Comparison of ENCODE assay signal across 8 mouse cellular contexts in genomic region chr15:82929595-82929994, GRCm38 (mm10). TPM values are rescaled to one million over a fixed set of nuclear protein-coding genes. Genes with fewer than 3 reads are reported as not detected.
A peak's percentile ranks its signal among the peaks of the same experiment; 100 is the strongest.
DNase-seq lines count a peak whose midpoint lies in the region; ATAC-seq and TF ChIP-seq lines count a peak whose summit lies in the region.
"Had no signal": no experiment of that assay in that cellular context is flagged by ENCODE, and none has a peak within 500 bp of the region (broad histone marks: within the 10 kb centered on the region; RNA-seq: fewer than 3 reads in every experiment).

No protein-coding gene starts in this region.

- peaks cover 61% of the 10 kb centered on the region for H3K27me3 ChIP-seq in embryonic facial prominence, embryonic 10.5 days (replicated peaks; ENCODE audit: low read depth, poor library complexity, severe bottlenecking)
- H3K27me3 ChIP-seq in midbrain, embryonic 12.5 days = peaks cover 42% of the 10 kb centered on the region

- 37% methylated on average over 9 of the region's 9 CpGs for WGBS in embryonic facial prominence, embryonic 10.5 days
- WGBS in midbrain, embryonic 12.5 days = 31% methylated on average over 9 of the region's 9 CpGs

- no peak for TF ChIP-seq POLR2A in brain, embryonic 14.5 days (IDR thresholded peaks at IDR 0.05; ENCODE audit: borderline replicate concordance, extremely low read depth, insufficient read depth, insufficient read length, poor library complexity, severe bottlenecking)

- peak overlapping the region; percentile 16; the same call in 1 of the 2 replicates for H3K4me2 ChIP-seq in midbrain, embryonic 12.5 days (replicated peaks)
- H3K4me2 ChIP-seq: liver, embryonic 11.5 days had no signal

- no peaks in the 10 kb centered on the region for H3K9me3 ChIP-seq in embryonic facial prominence, embryonic 10.5 days
- no peaks in the 10 kb centered on the region for H3K9me3 ChIP-seq in midbrain, embryonic 12.5 days

- H3K36me3 ChIP-seq in embryonic facial prominence, embryonic 10.5 days (replicated peaks) = no peaks in the 10 kb centered on the region
- no peaks in the 10 kb centered on the region for H3K36me3 ChIP-seq in midbrain, embryonic 12.5 days

- no peak overlapping the region for H3K9ac ChIP-seq in midbrain, embryonic 12.5 days (replicated peaks)

- TF ChIP-seq CTCF in brain, embryonic 14.5 days (IDR thresholded peaks at IDR 0.05; ENCODE audit: borderline replicate concordance, extremely low read depth, insufficient read depth, insufficient read length) = no peak

- 0 out of 2 replicates have a peak, but pooled peaks have one; percentile 21 for ATAC-seq in midbrain, embryonic 12.5 days (ENCODE audit: low FRiP score, low read depth)

- peak; percentile 51 to 71 for DNase-seq in layer of hippocampus, postnatal 10 days (ENCODE audit: low spot score in 2 of 2)
- DNase-seq in layer of hippocampus, postnatal 25 days (ENCODE audit: extremely low spot score in 1 of 2, low spot score in 1 of 2) = no peak
- DNase-seq in brain, embryonic 14.5 days (ENCODE audit: low read depth) = peak; percentile 94
- no peak for DNase-seq in embryonic facial prominence, embryonic 10.5 days (ENCODE audit: low spot score)
- no peak for DNase-seq in ovary, adult 18-20 months (ENCODE audit: low spot score)
- DNase-seq in frontal cortex, postnatal 25 days (ENCODE audit: low spot score in 2 of 2) = no peak

- H3K27ac ChIP-seq in embryonic facial prominence, embryonic 10.5 days (replicated peaks) = 0 out of 2 replicates have a peak overlapping the region, but pooled peaks have one; percentile 5
- H3K27ac ChIP-seq in midbrain, embryonic 12.5 days (replicated peaks) = peak overlapping the region; percentile 63

- H3K4me3 ChIP-seq in embryonic facial prominence, embryonic 10.5 days = no peak overlapping the region
- H3K4me3 ChIP-seq in midbrain, embryonic 12.5 days = no peak overlapping the region

- H3K4me1 ChIP-seq in embryonic facial prominence, embryonic 10.5 days = peaks cover 85% of the 10 kb centered on the region
- peaks cover 83% of the 10 kb centered on the region for H3K4me1 ChIP-seq in midbrain, embryonic 12.5 days

RNA-seq across cellular contexts. Expression of gene Tcf20, which starts 58.1 kb away (rescaled TPM):
- 100 to 1,000 TPM; 139 to 153 TPM for total RNA-seq in layer of hippocampus, postnatal 10 days (2021)
- 100 to 1,000 TPM; 213 TPM for total RNA-seq in layer of hippocampus, postnatal 25 days (2021)
- polyA plus RNA-seq in brain, embryonic 14.5 days (2012; rRNA removed) = 34.0 and 46.8 TPM in 2 replicates
- 8.4 and 8.5 TPM in 2 replicates for polyA plus RNA-seq in embryonic facial prominence, embryonic 10.5 days (2016; fragmentation: Nextera tagmentation; extraction: Ambion mirVana)
- polyA plus RNA-seq in midbrain, embryonic 12.5 days (2016; fragmentation: Nextera tagmentation; extraction: Ambion mirVana) = 13.7 TPM in 2 replicates

Comparison
In these comparisons a context has a peak if more than half of its experiments do, and no peak if none do; other contexts are left out.
1. DNase-seq: peak in layer of hippocampus, postnatal 10 days (2 of 2) and brain, embryonic 14.5 days (single experiment); none in layer of hippocampus, postnatal 25 days (0 of 2), embryonic facial prominence, embryonic 10.5 days (single experiment), ovary, adult 18-20 months (single experiment) and frontal cortex, postnatal 25 days (0 of 2).